Mouse (Mus musculus): ENCODE measurements at regions not wholly inside any gene's neighbourhood (a gene's known extent, or its start where the extent isn't known, plus 50 kb on each side); places are given as distances from the start of the nearest gene placed in this dataset.
"Not testable (repeated sequence)": the region's sequence is repeated elsewhere in the genome, so short reads cannot be mapped to it uniquely, and the experiment has no call there.

- DNase-seq (ENCODE audit: low read depth, low spot score), result not testable (repeated sequence)
Measured at GRCm38 (mm10) chr17:13432256-13432655, 77.9 kb downstream of the Tcp10c start.

- not testable (repeated sequence) for DNase-seq (ENCODE audit: low read depth, low spot score)
Measured at GRCm38 (mm10) chr17:13434146-13434545, 79.8 kb downstream of the Tcp10c start.

GRCm38 (mm10) chr17:13438790-13439189 lies 84.4 kb downstream of the Tcp10c start:
- not testable (repeated sequence) for DNase-seq (ENCODE audit: low read depth, low spot score)

- DNase-seq (ENCODE audit: low read depth, low spot score), result not testable (repeated sequence)
Measured at GRCm38 (mm10) chr17:13440708-13441530, 86.5 kb downstream of the Tcp10c start.

GRCm38 (mm10) chr17:13442229-13442628 lies 87.9 kb downstream of the Tcp10c start:
- not testable (repeated sequence) for DNase-seq (ENCODE audit: low read depth, low spot score)

- DNase-seq (ENCODE audit: low read depth, low spot score), result not testable (repeated sequence)
Measured at GRCm38 (mm10) chr17:13456869-13457600, 102.7 kb downstream of the Tcp10c start.

- not testable (repeated sequence) for DNase-seq (ENCODE audit: low read depth, low spot score)
Measured at GRCm38 (mm10) chr17:13457942-13458341, 103.6 kb downstream of the Tcp10c start.

- not testable (repeated sequence) for DNase-seq (ENCODE audit: low read depth, low spot score)
Measured at GRCm38 (mm10) chr17:13458814-13459213, 104.4 kb downstream of the Tcp10c start.

- not testable (repeated sequence) for DNase-seq (ENCODE audit: low read depth, low spot score)
Measured at GRCm38 (mm10) chr17:13462663-13463062, 108.3 kb downstream of the Tcp10c start.

GRCm38 (mm10) chr17:13465822-13466221 lies 111.5 kb downstream of the Tcp10c start:
- peak; percentile 1 for DNase-seq (ENCODE audit: low read depth, low spot score)

GRCm38 (mm10) chr17:13469867-13470380 lies 115.6 kb downstream of the Tcp10c start:
- peak; percentile 79 for DNase-seq (ENCODE audit: low read depth, low spot score)

GRCm38 (mm10) chr17:13472460-13473062 lies 118.2 kb downstream of the Tcp10c start:
- DNase-seq (ENCODE audit: low read depth, low spot score), result peak; percentile 89

- DNase-seq (ENCODE audit: low read depth, low spot score), result peak; percentile 74
Measured at GRCm38 (mm10) chr17:13474310-13475094, 120.1 kb downstream of the Tcp10c start.

- DNase-seq (ENCODE audit: low read depth, low spot score), result peak; percentile 61
Measured at GRCm38 (mm10) chr17:13478866-13479571, 124.6 kb downstream of the Tcp10c start.

GRCm38 (mm10) chr17:13479572-13480063 lies 125.2 kb downstream of the Tcp10c start:
- DNase-seq (ENCODE audit: low read depth, low spot score), result peak; percentile 67

- DNase-seq (ENCODE audit: low read depth, low spot score), result no peak
Measured at GRCm38 (mm10) chr17:13481445-13482085, 127.2 kb downstream of the Tcp10c start.

GRCm38 (mm10) chr17:13482136-13482535 lies 127.8 kb downstream of the Tcp10c start:
- no peak for DNase-seq (ENCODE audit: low read depth, low spot score)

GRCm38 (mm10) chr17:13487291-13488215 lies 133.2 kb downstream of the Tcp10c start:
- no peak for DNase-seq (ENCODE audit: low read depth, low spot score)

Measured in 3T3-L1 (cell line).